ENCODE assay signal across 8 mouse cellular contexts in the genomic region with DNA sequence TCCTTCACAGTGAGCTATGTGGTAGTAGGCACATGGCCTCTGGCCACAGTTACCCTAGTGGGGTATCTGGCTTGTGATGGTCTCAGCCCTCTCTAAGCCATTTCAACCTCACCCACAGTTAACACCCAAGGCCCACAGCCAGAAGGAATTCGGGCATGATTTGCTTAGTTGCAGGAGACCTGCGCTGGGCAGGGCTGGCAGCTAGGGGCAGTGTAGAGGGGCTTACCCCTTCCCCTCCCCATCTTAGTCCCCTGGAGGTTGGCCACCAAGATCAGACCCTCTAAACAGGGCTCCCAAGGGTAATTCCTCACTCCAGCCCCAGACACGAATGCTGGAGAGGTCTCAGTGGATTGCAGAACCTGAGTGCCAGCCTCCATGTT. TPM values are rescaled to one million over a fixed set of nuclear protein-coding genes. Genes with fewer than 3 reads are reported as not detected.
DNase-seq lines count a peak whose midpoint lies in the region; ATAC-seq and TF ChIP-seq lines count a peak whose summit lies in the region.

No protein-coding gene starts in this region.

- no peaks in the 10 kb centered on the region for H3K4me1 ChIP-seq in cerebellum, adult 2 months (ENCODE audit: control insufficient read depth, insufficient read depth, low read length)
- H3K4me1 ChIP-seq in testis, adult 2 months (ENCODE audit: control insufficient read depth, insufficient read depth, low read length) = peaks cover 10% of the 10 kb centered on the region
- H3K4me1 ChIP-seq in intestine, embryonic 16.5 days (ENCODE audit: control insufficient read depth, insufficient read depth, low read length) = peaks cover 12% of the 10 kb centered on the region
- peaks cover 16% of the 10 kb centered on the region; the same call in 1 of the 2 replicates for H3K4me1 ChIP-seq in midbrain, embryonic 15.5 days

- no peaks in the 10 kb centered on the region for H3K27me3 ChIP-seq in cerebellum, adult 2 months (ENCODE audit: control insufficient read depth, insufficient read depth, low read length)
- no peaks in the 10 kb centered on the region for H3K27me3 ChIP-seq in testis, adult 2 months (ENCODE audit: control insufficient read depth, insufficient read depth, low read length)
- peaks cover 13% of the 10 kb centered on the region; the same call in 1 of the 2 replicates for H3K27me3 ChIP-seq in intestine, embryonic 16.5 days (replicated peaks; ENCODE audit: control insufficient read depth, insufficient read depth, low read length)
- H3K27me3 ChIP-seq in midbrain, embryonic 15.5 days (replicated peaks) = peaks cover 24% of the 10 kb centered on the region

- TF ChIP-seq CTCF in cerebellum, adult 2 months (IDR thresholded peaks at IDR 0.05; ENCODE audit: borderline replicate concordance, insufficient read depth, low read depth, low read length) = peak; percentile 53
- TF ChIP-seq CTCF in testis, adult 2 months (IDR thresholded peaks at IDR 0.05; ENCODE audit: control insufficient read depth, insufficient read depth, insufficient replicate concordance, low read depth, low read length) = 0 out of 2 replicates have a peak, but pooled peaks have one; percentile 5

- WGBS in cerebellum, adult 2 months = 44% methylated on average over 3 of the region's 3 CpGs
- 26% methylated on average over 3 of the region's 3 CpGs for WGBS in intestine, embryonic 16.5 days
- 10% methylated on average over 3 of the region's 3 CpGs for whole genome bisulfite sequencing in midbrain, embryonic 15.5 days

- DNase-seq in cerebellum, adult 2 months = no peak
- DNase-seq in cerebellum, adult 8-10 months = no peak
- no peak for DNase-seq in testis, postnatal 14 days (ENCODE audit: low spot score)
- DNase-seq in urinary bladder, postnatal 4 days (ENCODE audit: low spot score in 2 of 2) = no peak

- no peak overlapping the region for H3K27ac ChIP-seq in cerebellum, adult 2 months (ENCODE audit: insufficient read depth, low read length)
- H3K27ac ChIP-seq in testis, adult 2 months (ENCODE audit: control insufficient read depth, insufficient read depth, low read depth, low read length) = 0 out of 2 replicates have a peak overlapping the region, but pooled peaks have one; percentile 2
- no peak overlapping the region for H3K27ac ChIP-seq in intestine, embryonic 16.5 days (ENCODE audit: low read length)
- no peak overlapping the region for H3K27ac ChIP-seq in midbrain, embryonic 15.5 days

- H3K4me3 ChIP-seq in cerebellum, adult 2 months (replicated peaks; ENCODE audit: insufficient read depth, low read depth, low read length) = peak overlapping the region; percentile 64
- H3K4me3 ChIP-seq in testis, adult 2 months (ENCODE audit: control insufficient read depth, low read depth, low read length) = peak overlapping the region; percentile 84
- H3K4me3 ChIP-seq in intestine, embryonic 16.5 days (ENCODE audit: low read length) = peak overlapping the region; percentile 62
- H3K4me3 ChIP-seq in midbrain, embryonic 15.5 days = peak overlapping the region; percentile 60

- H3K9ac ChIP-seq in intestine, embryonic 16.5 days (ENCODE audit: low read depth, low read length) = peak overlapping the region; percentile 65
- peak overlapping the region; percentile 58 for H3K9ac ChIP-seq in midbrain, embryonic 15.5 days

- TF ChIP-seq POLR2A in cerebellum, adult 2 months (IDR thresholded peaks at IDR 0.05; ENCODE audit: borderline replicate concordance, insufficient read depth, low read length) = no peak
- no peak for TF ChIP-seq POLR2A in testis, adult 2 months (IDR thresholded peaks at IDR 0.05; ENCODE audit: control insufficient read depth, low read depth, low read length)

- no peaks in the 10 kb centered on the region for H3K9me3 ChIP-seq in intestine, embryonic 16.5 days (ENCODE audit: control insufficient read depth, low read length)
- H3K9me3 ChIP-seq in midbrain, embryonic 15.5 days = no peaks in the 10 kb centered on the region

- peak overlapping the region; percentile 100 for H3K4me2 ChIP-seq in intestine, embryonic 16.5 days (ENCODE audit: low read depth, low read length)
- H3K4me2 ChIP-seq in midbrain, embryonic 15.5 days = peak overlapping the region; percentile 99

- H3K36me3 ChIP-seq in testis, adult 2 months (ENCODE audit: control insufficient read depth, insufficient read depth, low read length) = no peaks in the 10 kb centered on the region
- H3K36me3 ChIP-seq in intestine, embryonic 16.5 days (ENCODE audit: control insufficient read depth, insufficient read depth, low read length) = no peaks in the 10 kb centered on the region
- no peaks in the 10 kb centered on the region for H3K36me3 ChIP-seq in midbrain, embryonic 15.5 days (replicated peaks)

- peak; percentile 10; the same call in 1 of the 2 replicates for ATAC-seq in intestine, embryonic 16.5 days
- peak; percentile 35 for ATAC-seq in midbrain, embryonic 15.5 days (replicated peaks)
- no peak for ATAC-seq in monocyte, adult 5-6 weeks (replicated peaks; ENCODE audit: insufficient number of reproducible peaks, low FRiP score, low TSS enrichment, poor library complexity, severe bottlenecking)

RNA-seq across cellular contexts. Expression of a gene that starts 0.9 kb away (rescaled TPM):
- 18.5 and 20.6 TPM in 2 replicates for polyA plus RNA-seq in cerebellum, adult 2 months (2012; rRNA removed)
- polyA plus RNA-seq in testis, adult 2 months (2012; rRNA removed) = 4.5 and 4.8 TPM in 2 replicates
- 2.3 and 2.6 TPM in 2 replicates for polyA plus RNA-seq in intestine, embryonic 16.5 days (2015; fragmentation: Nextera tagmentation; extraction: Ambion mirVana)
- polyA plus RNA-seq in midbrain, embryonic 15.5 days (2015; fragmentation: Nextera tagmentation; extraction: Ambion mirVana) = 8.7 and 12.5 TPM in 2 replicates
- 0.19 to 1.5 TPM (median 0.19 TPM) in 3 replicates for total RNA-seq in monocyte, adult 5-6 weeks (2017)
